Mouse (Mus musculus): Measurements from ENCODE around the gene Tubgcp6. TPM values are rescaled to one million over a fixed set of nuclear protein-coding genes. Genes with fewer than 3 reads are reported as not detected.
A peak's percentile ranks its signal among the peaks of the same experiment; 100 is the strongest.

Gene Tubgcp6
- 4.4 and 4.8 TPM in 2 replicates for polyA plus RNA-seq (2012)

- Histone ChIP-seq H3K9me3 (ENCODE audit: control insufficient read depth, low read length) (no peaks in the 10 kb centered on the region), H3K36me3 (ENCODE audit: control insufficient read depth) (peaks cover 57% of the 10 kb centered on the region), H3K4me1 (ENCODE audit: control insufficient read depth) (peaks cover 57% of the 10 kb centered on the region), H3K27me3 (ENCODE audit: control insufficient read depth) (no peaks in the 10 kb centered on the region), H3K4me3 (replicated peaks) (peak within 1 kb of the TSS; percentile 91)
- TF ChIP-seq TAL1 (IDR thresholded peaks at IDR 0.05; ENCODE audit: low read length), result no peak
- TF ChIP-seq GATA1 (IDR thresholded peaks at IDR 0.05; ENCODE audit: low read length), result no peak
These were observed at the start of gene Tubgcp6 for GRCm38 (mm10) chr15:89122649-89123366. Gene Tubgcp6 (minus strand): TSS chr15:89123112.

- H3K4me3 ChIP-seq (replicated peaks), result peak overlapping the region; percentile 55
These were observed 49.5 kb upstream of the Tubgcp6 start for GRCm38 (mm10) chr15:89172276-89172935.

GRCm38 (mm10) chr15:89171526-89172051 is 48.7 kb upstream of the Tubgcp6 start:
- Histone ChIP-seq H3K4me1 (ENCODE audit: control insufficient read depth) (peaks cover 15% of the 10 kb centered on the region), H3K9me3 (ENCODE audit: control insufficient read depth, low read length) (no peaks in the 10 kb centered on the region)
- TF ChIP-seq GATA1 (IDR thresholded peaks at IDR 0.05; ENCODE audit: low read length), result no peak
- no peak for TF ChIP-seq TAL1 (IDR thresholded peaks at IDR 0.05; ENCODE audit: low read length)

More at GRCm38 (mm10) chr15:89172276-89172935, 49.5 kb upstream of the Tubgcp6 start:
- H3K27me3 ChIP-seq (ENCODE audit: control insufficient read depth), result peaks cover 52% of the 10 kb centered on the region
- no peaks in the 10 kb centered on the region for H3K9me3 ChIP-seq (ENCODE audit: control insufficient read depth, low read length)
- H3K4me1 ChIP-seq (ENCODE audit: control insufficient read depth), result peaks cover 18% of the 10 kb centered on the region
- H3K36me3 ChIP-seq (ENCODE audit: control insufficient read depth), result peaks cover 3% of the 10 kb centered on the region
- TF ChIP-seq TAL1 (IDR thresholded peaks at IDR 0.05; ENCODE audit: low read length), result no peak
- no peak for TF ChIP-seq GATA1 (IDR thresholded peaks at IDR 0.05; ENCODE audit: low read length)

GRCm38 (mm10) chr15:89170102-89170501 is 47.2 kb upstream of the Tubgcp6 start:
- Histone ChIP-seq H3K4me3 (replicated peaks) (no peak overlapping the region), H3K9me3 (ENCODE audit: control insufficient read depth, low read length) (no peaks in the 10 kb centered on the region), H3K4me1 (ENCODE audit: control insufficient read depth) (peaks cover 15% of the 10 kb centered on the region), H3K36me3 (ENCODE audit: control insufficient read depth) (peaks cover 20% of the 10 kb centered on the region), H3K27me3 (ENCODE audit: control insufficient read depth) (peaks cover 40% of the 10 kb centered on the region)
- TF ChIP-seq TAL1 (IDR thresholded peaks at IDR 0.05; ENCODE audit: low read length) (no peak), GATA1 (IDR thresholded peaks at IDR 0.05; ENCODE audit: low read length) (no peak)

More at GRCm38 (mm10) chr15:89171526-89172051, 48.7 kb upstream of the Tubgcp6 start:
- Histone ChIP-seq H3K4me3 (replicated peaks) (no peak overlapping the region), H3K36me3 (ENCODE audit: control insufficient read depth) (peaks cover 7% of the 10 kb centered on the region), H3K27me3 (ENCODE audit: control insufficient read depth) (peaks cover 47% of the 10 kb centered on the region)

GRCm38 (mm10) chr15:89169431-89169830 is 46.5 kb upstream of the Tubgcp6 start:
- peaks cover 34% of the 10 kb centered on the region for H3K27me3 ChIP-seq (ENCODE audit: control insufficient read depth)
- TF ChIP-seq GATA1 (IDR thresholded peaks at IDR 0.05; ENCODE audit: low read length), result no peak
- no peak for TF ChIP-seq TAL1 (IDR thresholded peaks at IDR 0.05; ENCODE audit: low read length)
- peaks cover 24% of the 10 kb centered on the region for H3K36me3 ChIP-seq (ENCODE audit: control insufficient read depth)
- no peaks in the 10 kb centered on the region for H3K9me3 ChIP-seq (ENCODE audit: control insufficient read depth, low read length)
- peaks cover 15% of the 10 kb centered on the region for H3K4me1 ChIP-seq (ENCODE audit: control insufficient read depth)
- no peak overlapping the region for H3K4me3 ChIP-seq (replicated peaks)

GRCm38 (mm10) chr15:89168922-89169321 is 46.0 kb upstream of the Tubgcp6 start:
- peaks cover 29% of the 10 kb centered on the region for H3K36me3 ChIP-seq (ENCODE audit: control insufficient read depth)
- no peak for TF ChIP-seq TAL1 (IDR thresholded peaks at IDR 0.05; ENCODE audit: low read length)
- TF ChIP-seq GATA1 (IDR thresholded peaks at IDR 0.05; ENCODE audit: low read length), result no peak
- peaks cover 28% of the 10 kb centered on the region for H3K27me3 ChIP-seq (ENCODE audit: control insufficient read depth)
- no peaks in the 10 kb centered on the region; the same call in 1 of the 2 replicates for H3K9me3 ChIP-seq (ENCODE audit: control insufficient read depth, low read length)
- no peak overlapping the region for H3K4me3 ChIP-seq (replicated peaks)
- peaks cover 14% of the 10 kb centered on the region for H3K4me1 ChIP-seq (ENCODE audit: control insufficient read depth)

- Histone ChIP-seq H3K9me3 (ENCODE audit: control insufficient read depth, low read length) (no peaks in the 10 kb centered on the region; the same call in 1 of the 2 replicates), H3K27me3 (ENCODE audit: control insufficient read depth) (no peaks in the 10 kb centered on the region), H3K36me3 (ENCODE audit: control insufficient read depth) (peaks cover 42% of the 10 kb centered on the region), H3K4me1 (ENCODE audit: control insufficient read depth) (peaks cover 2% of the 10 kb centered on the region; the same call in 1 of the 2 replicates), H3K4me3 (replicated peaks) (no peak overlapping the region)
- no peak for TF ChIP-seq GATA1 (IDR thresholded peaks at IDR 0.05; ENCODE audit: low read length)
- no peak for TF ChIP-seq TAL1 (IDR thresholded peaks at IDR 0.05; ENCODE audit: low read length)
These were observed 42.6 kb upstream of the Tubgcp6 start for GRCm38 (mm10) chr15:89165478-89165877.

- no peaks in the 10 kb centered on the region for H3K27me3 ChIP-seq (ENCODE audit: control insufficient read depth)
- peaks cover 67% of the 10 kb centered on the region for H3K36me3 ChIP-seq (ENCODE audit: control insufficient read depth)
- H3K4me3 ChIP-seq (replicated peaks), result no peak overlapping the region
- TF ChIP-seq TAL1 (IDR thresholded peaks at IDR 0.05; ENCODE audit: low read length), result no peak
- no peaks in the 10 kb centered on the region; the same call in 1 of the 2 replicates for H3K9me3 ChIP-seq (ENCODE audit: control insufficient read depth, low read length)
- no peaks in the 10 kb centered on the region for H3K4me1 ChIP-seq (ENCODE audit: control insufficient read depth)
These were observed 38.5 kb upstream of the Tubgcp6 start for GRCm38 (mm10) chr15:89161397-89161796.

- peaks cover 55% of the 10 kb centered on the region for H3K36me3 ChIP-seq (ENCODE audit: control insufficient read depth)
- no peaks in the 10 kb centered on the region for H3K27me3 ChIP-seq (ENCODE audit: control insufficient read depth)
- no peak overlapping the region for H3K4me3 ChIP-seq (replicated peaks)
- no peak for TF ChIP-seq TAL1 (IDR thresholded peaks at IDR 0.05; ENCODE audit: low read length)
- no peak for TF ChIP-seq GATA1 (IDR thresholded peaks at IDR 0.05; ENCODE audit: low read length)
- no peaks in the 10 kb centered on the region for H3K4me1 ChIP-seq (ENCODE audit: control insufficient read depth)
- no peaks in the 10 kb centered on the region; the same call in 1 of the 2 replicates for H3K9me3 ChIP-seq (ENCODE audit: control insufficient read depth, low read length)
These were observed 35.6 kb upstream of the Tubgcp6 start for GRCm38 (mm10) chr15:89158516-89158915.

Data from erythroblast, embryonic 14.5 days (primary cell).